Mouse (Mus musculus) liver, embryonic 12.5 days (tissue): ENCODE measurements at regions not wholly inside any gene's neighbourhood (a gene's known extent, or its start where the extent isn't known, plus 50 kb on each side); places are given as distances from the start of the nearest gene placed in this dataset.

Experiments
- ATAC-seq: fragments of 200-750 bp; cut with Nextera tagmentation; 2 replicates; pipeline ENCODE4 v1.8.0; 2017; ENCODE audit warnings: moderate number of reproducible peaks, mild to moderate bottlenecking, moderate library complexity
- H3K27ac ChIP-seq: fragments of 300-500 bp; sonication (generic); 2 replicates; pipeline ENCODE4 v1.5.1; 2016; ENCODE audit warnings: mild to moderate bottlenecking
- H3K27me3 ChIP-seq: fragments of 300-500 bp; sonication (generic); replicated peaks from 2 replicates; pipeline ENCODE4 v1.6.1; 2016; ENCODE audit warnings: mild to moderate bottlenecking, moderate library complexity
- H3K36me3 ChIP-seq: fragments of 300-500 bp; sonication (generic); 2 replicates; pipeline ENCODE4 v1.6.1; 2016; ENCODE audit warnings: mild to moderate bottlenecking, moderate library complexity
- H3K4me1 ChIP-seq: fragments of 300-500 bp; sonication (generic); 2 replicates; pipeline ENCODE4 v1.6.1; 2016
- H3K4me2 ChIP-seq: fragments of 300-500 bp; sonication (generic); 2 replicates; pipeline ENCODE4 v1.6.1; 2016; ENCODE audit warnings: mild to moderate bottlenecking, moderate library complexity
- H3K4me3 ChIP-seq: fragments of 300-500 bp; sonication (generic); 2 replicates; pipeline ENCODE4 v1.5.1; 2016; ENCODE audit warnings: mild to moderate bottlenecking, moderate library complexity
- H3K9ac ChIP-seq: fragments of 300-500 bp; sonication (generic); 2 replicates; pipeline ENCODE4 v1.6.1; 2016; ENCODE audit warnings: mild to moderate bottlenecking, moderate library complexity
- H3K9me3 ChIP-seq: fragments of 300-500 bp; sonication (generic); replicated peaks from 2 replicates; pipeline ENCODE4 v1.6.1; 2016; ENCODE audit warnings: mild to moderate bottlenecking, moderate library complexity
- WGBS: fragments of 180-500 bp; shearing (Covaris S2); methylation state at CpG from one replicate; pipeline ENCODE4 v1.1.7; 2016; ENCODE audit not compliant: insufficient replicate concordance; 5-methylcytosine and 5-hydroxymethylcytosine counted together

- H3K36me3 ChIP-seq, result no peaks in the 10 kb centered on the region
- H3K9ac ChIP-seq, result no peak overlapping the region
- no peak overlapping the region for H3K27ac ChIP-seq
- H3K4me2 ChIP-seq, result no peak overlapping the region
- no peaks in the 10 kb centered on the region for H3K9me3 ChIP-seq
- peaks cover 10% of the 10 kb centered on the region; the same call in 1 of the 2 replicates for H3K4me1 ChIP-seq
- H3K4me3 ChIP-seq, result no peak overlapping the region
- ATAC-seq, result no peak
- 69% methylated on average over 4 of the region's 4 CpGs for WGBS
- H3K27me3 ChIP-seq, result peaks cover 70% of the 10 kb centered on the region
Measured at GRCm38 (mm10) chr16:29808851-29809250, 229.7 kb downstream of the Opa1 start.

DNA sequence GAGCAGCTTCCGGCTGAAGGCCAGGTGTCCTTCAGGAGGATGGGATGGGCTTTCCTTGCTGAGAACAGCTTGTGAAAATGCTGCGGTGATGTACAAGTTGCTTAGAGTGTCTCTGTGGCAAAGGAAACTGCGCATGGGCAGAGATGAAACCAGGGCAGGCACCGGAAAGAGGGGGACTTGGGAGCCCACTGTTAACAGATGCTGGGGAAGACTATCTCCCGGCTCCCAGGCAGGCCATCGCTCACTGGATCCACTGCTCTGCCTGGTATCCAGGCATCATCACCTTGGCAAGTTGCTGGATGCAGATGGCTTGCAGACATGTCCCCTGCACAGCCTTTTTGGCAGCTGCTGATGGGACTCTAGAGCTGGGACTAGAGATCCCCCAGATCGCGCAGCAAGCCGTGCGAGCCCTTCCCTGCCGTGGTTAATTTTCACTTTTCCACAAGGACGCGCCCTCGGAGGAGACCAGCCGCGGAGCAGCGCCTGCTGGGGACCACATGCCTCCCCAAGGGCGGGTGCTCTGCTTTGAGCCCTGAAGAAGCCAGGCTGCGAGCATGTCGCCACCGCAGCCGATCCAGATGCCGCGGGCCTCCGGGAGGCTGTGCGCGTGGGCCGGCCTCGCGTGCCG, 234.4 kb downstream of the Opa1 start:
- peak overlapping the region; percentile 53 for H3K9ac ChIP-seq
- peak overlapping the region; percentile 22; the same call in 1 of the 2 replicates for H3K27ac ChIP-seq
- H3K4me2 ChIP-seq, result peak overlapping the region; percentile 74
- 4% methylated on average over 31 of the region's 31 CpGs for WGBS
- 0 out of 2 replicates have a peak, but pooled peaks have one; percentile 8 for ATAC-seq
- H3K4me3 ChIP-seq, result peak overlapping the region; percentile 50
- H3K9me3 ChIP-seq, result no peaks in the 10 kb centered on the region
- H3K4me1 ChIP-seq, result peaks cover 15% of the 10 kb centered on the region; the same call in 1 of the 2 replicates
- H3K27me3 ChIP-seq, result peaks cover 89% of the 10 kb centered on the region
- H3K36me3 ChIP-seq, result no peaks in the 10 kb centered on the region

DNA sequence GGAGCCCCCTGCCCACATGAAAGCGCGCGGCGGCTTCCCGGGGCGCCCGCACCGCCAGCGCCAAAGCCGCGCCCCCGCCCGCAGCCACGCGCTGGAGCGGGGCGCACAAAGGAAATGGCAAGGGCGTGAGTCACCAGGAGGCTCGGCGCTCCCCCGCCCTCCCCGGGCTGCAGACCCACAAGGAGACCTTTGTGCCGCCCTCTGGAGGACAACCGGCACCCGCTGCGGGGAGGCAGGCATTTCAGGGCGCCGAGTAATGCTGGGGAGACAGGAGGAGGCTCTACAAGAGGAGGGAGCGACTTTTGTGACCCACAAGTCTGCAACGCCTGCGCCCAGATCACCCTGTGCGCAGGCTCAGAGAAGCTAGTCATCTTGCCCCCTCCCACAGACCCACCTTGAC, 234.9 kb downstream of the Opa1 start:
- H3K36me3 ChIP-seq, result no peaks in the 10 kb centered on the region
- WGBS, result 2% methylated on average over 32 of the region's 32 CpGs
- H3K27ac ChIP-seq, result peak overlapping the region; percentile 22; the same call in 1 of the 2 replicates
- peaks cover 84% of the 10 kb centered on the region for H3K27me3 ChIP-seq
- peak; percentile 62 for ATAC-seq
- peak overlapping the region; percentile 50 for H3K4me3 ChIP-seq
- peak overlapping the region; percentile 74 for H3K4me2 ChIP-seq
- peak overlapping the region; percentile 53 for H3K9ac ChIP-seq
- H3K4me1 ChIP-seq, result peaks cover 15% of the 10 kb centered on the region; the same call in 1 of the 2 replicates
- no peaks in the 10 kb centered on the region for H3K9me3 ChIP-seq

DNA sequence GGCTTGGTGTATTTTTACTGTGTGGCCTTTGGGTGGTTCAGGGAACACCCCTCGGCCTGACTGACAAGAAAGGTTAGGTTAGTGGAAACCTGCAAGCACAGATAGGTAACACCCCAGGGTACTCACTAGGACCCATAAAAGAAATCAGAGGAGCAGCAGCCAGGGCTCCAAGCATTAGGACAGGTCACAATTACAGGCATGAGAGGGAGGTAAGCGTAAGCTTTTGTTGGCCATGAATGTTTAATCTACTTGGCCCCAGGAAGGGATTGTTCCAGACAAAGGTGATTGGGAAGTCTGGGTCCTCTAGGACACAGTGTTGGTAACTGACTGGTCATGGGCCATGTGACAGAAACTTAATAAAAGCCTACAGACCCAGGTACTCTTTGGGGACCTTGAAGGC, 235.5 kb downstream of the Opa1 start:
- WGBS, result 51% methylated on average over 2 of the region's 2 CpGs
- Histone ChIP-seq H3K27me3 (peaks cover 80% of the 10 kb centered on the region), H3K36me3 (no peaks in the 10 kb centered on the region), H3K4me1 (peaks cover 15% of the 10 kb centered on the region; the same call in 1 of the 2 replicates), H3K4me2 (no peak overlapping the region), H3K4me3 (no peak overlapping the region), H3K9me3 (no peaks in the 10 kb centered on the region), H3K27ac (no peak overlapping the region), H3K9ac (no peak overlapping the region)
- no peak for ATAC-seq

- Histone ChIP-seq H3K27ac (no peak overlapping the region), H3K4me2 (no peak overlapping the region), H3K9ac (no peak overlapping the region), H3K4me3 (no peak overlapping the region), H3K9me3 (no peaks in the 10 kb centered on the region), H3K27me3 (peaks cover 76% of the 10 kb centered on the region), H3K4me1 (peaks cover 15% of the 10 kb centered on the region; the same call in 1 of the 2 replicates), H3K36me3 (no peaks in the 10 kb centered on the region)
- 69% methylated on average over 2 of the region's 2 CpGs for WGBS
- no peak for ATAC-seq
Measured at GRCm38 (mm10) chr16:29815200-29815599, 236.1 kb downstream of the Opa1 start.

- Histone ChIP-seq H3K27ac (no peak overlapping the region), H3K36me3 (no peaks in the 10 kb centered on the region), H3K4me2 (no peak overlapping the region), H3K4me1 (peaks cover 15% of the 10 kb centered on the region; the same call in 1 of the 2 replicates), H3K9me3 (no peaks in the 10 kb centered on the region), H3K4me3 (no peak overlapping the region), H3K9ac (no peak overlapping the region), H3K27me3 (peaks cover 71% of the 10 kb centered on the region)
- ATAC-seq, result no peak
- WGBS, result 62% methylated on average over 10 of the region's 10 CpGs
Measured at GRCm38 (mm10) chr16:29815632-29816337, 236.7 kb downstream of the Opa1 start.

GRCm38 (mm10) chr16:29816681-29817369, 237.7 kb downstream of the Opa1 start:
- Histone ChIP-seq H3K4me1 (peaks cover 18% of the 10 kb centered on the region; the same call in 1 of the 2 replicates), H3K4me3 (no peak overlapping the region), H3K27me3 (peaks cover 60% of the 10 kb centered on the region), H3K9ac (no peak overlapping the region), H3K36me3 (no peaks in the 10 kb centered on the region), H3K27ac (no peak overlapping the region), H3K4me2 (no peak overlapping the region), H3K9me3 (no peaks in the 10 kb centered on the region)
- 47% methylated on average over 10 of the region's 10 CpGs for WGBS
- ATAC-seq, result no peak

DNA sequence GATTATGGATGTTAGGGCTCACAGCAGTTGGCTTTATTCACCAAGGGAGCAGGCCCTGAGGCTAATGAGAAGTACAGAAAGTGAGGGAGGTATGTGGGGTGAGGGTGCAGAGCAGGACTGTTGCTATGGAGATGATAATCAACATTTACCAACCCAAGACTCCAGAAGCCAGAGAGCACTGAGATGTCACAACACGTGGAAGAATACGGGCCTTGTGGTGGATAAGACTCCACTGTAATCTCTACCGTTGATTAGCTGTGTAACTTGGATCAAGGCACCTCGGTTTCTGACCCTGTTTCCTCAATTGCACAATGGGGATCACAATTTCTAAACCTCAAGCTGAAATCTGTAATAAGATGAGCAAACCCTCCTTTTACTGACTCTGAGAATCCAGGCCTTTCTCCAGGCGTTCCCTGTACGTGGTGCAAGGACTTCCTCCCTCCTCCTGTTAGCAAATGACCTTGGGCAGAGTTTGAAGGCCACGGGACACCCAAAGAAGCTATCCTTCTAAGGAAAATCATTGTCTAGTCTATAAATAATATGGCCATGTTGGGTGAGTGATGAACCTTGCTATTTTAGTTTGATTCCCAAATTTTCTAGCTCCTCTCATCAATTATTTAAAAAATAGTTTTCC, 239.8 kb downstream of the Opa1 start:
- Histone ChIP-seq H3K9me3 (no peaks in the 10 kb centered on the region), H3K9ac (no peak overlapping the region), H3K36me3 (no peaks in the 10 kb centered on the region), H3K4me2 (no peak overlapping the region), H3K4me1 (peaks cover 8% of the 10 kb centered on the region; the same call in 1 of the 2 replicates), H3K4me3 (no peak overlapping the region), H3K27ac (no peak overlapping the region), H3K27me3 (peaks cover 40% of the 10 kb centered on the region)
- ATAC-seq, result no peak
- 41% methylated on average over 7 of the region's 7 CpGs for WGBS

GRCm38 (mm10) chr16:29820704-29821103, 241.6 kb downstream of the Opa1 start:
- no peaks in the 10 kb centered on the region for H3K36me3 ChIP-seq
- no peak for ATAC-seq
- H3K9ac ChIP-seq, result no peak overlapping the region
- H3K4me2 ChIP-seq, result no peak overlapping the region
- H3K27ac ChIP-seq, result no peak overlapping the region
- 68% methylated on average over 9 of the region's 9 CpGs for WGBS
- H3K9me3 ChIP-seq, result no peaks in the 10 kb centered on the region
- 0 out of 2 replicates have a peak, but pooled peaks cover 7% of the 10 kb centered on the region for H3K4me1 ChIP-seq
- H3K27me3 ChIP-seq, result peaks cover 22% of the 10 kb centered on the region
- no peak overlapping the region for H3K4me3 ChIP-seq

DNA sequence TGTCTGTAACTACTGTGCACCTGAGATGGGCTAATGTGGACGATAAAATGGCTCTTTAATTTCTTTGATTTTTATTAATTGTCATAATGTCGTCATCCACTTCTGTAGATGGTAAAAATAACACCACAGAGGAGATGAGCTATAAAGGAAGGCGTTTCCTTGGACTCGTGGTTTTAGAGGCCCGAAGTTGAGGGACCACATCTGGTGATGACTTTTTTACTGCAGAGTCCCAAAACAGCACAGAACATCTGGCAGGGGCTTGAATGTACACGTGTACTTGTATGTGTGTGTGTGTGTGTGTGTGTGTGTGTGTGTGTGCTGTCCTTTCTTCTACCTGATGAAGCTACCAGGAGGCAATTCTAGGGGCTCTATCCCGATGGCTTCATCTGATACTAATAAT, 242.1 kb upstream of the Hes1 start:
- no peaks in the 10 kb centered on the region for H3K36me3 ChIP-seq
- H3K4me2 ChIP-seq, result no peak overlapping the region
- peaks cover 8% of the 10 kb centered on the region for H3K27me3 ChIP-seq
- 49% methylated on average over 7 of the region's 7 CpGs for WGBS
- H3K9ac ChIP-seq, result no peak overlapping the region
- no peaks in the 10 kb centered on the region for H3K9me3 ChIP-seq
- no peak overlapping the region for H3K4me3 ChIP-seq
- H3K27ac ChIP-seq, result no peak overlapping the region
- ATAC-seq, result no peak
- H3K4me1 ChIP-seq, result 0 out of 2 replicates have a peak, but pooled peaks cover 4% of the 10 kb centered on the region

- Histone ChIP-seq H3K27me3 (peaks cover under 1% of the 10 kb centered on the region), H3K9ac (no peak overlapping the region), H3K9me3 (no peaks in the 10 kb centered on the region), H3K4me2 (no peak overlapping the region), H3K4me3 (no peak overlapping the region), H3K36me3 (no peaks in the 10 kb centered on the region), H3K27ac (no peak overlapping the region), H3K4me1 (0 out of 2 replicates have a peak, but pooled peaks cover 4% of the 10 kb centered on the region)
- 70% methylated on average over 8 of the region's 8 CpGs for WGBS
- ATAC-seq, result no peak
Measured at GRCm38 (mm10) chr16:29822843-29823401, 241.3 kb upstream of the Hes1 start.
